Mouse (Mus musculus): ENCODE measurements around the gene Zfp523.

- TF ChIP-seq GATA1 (IDR thresholded peaks at IDR 0.05; ENCODE audit: low read length) (no peak), TAL1 (IDR thresholded peaks at IDR 0.05; ENCODE audit: low read length) (no peak)
These were observed 56.3 kb downstream of the Zfp523 start for GRCm38 (mm10) chr17:28233091-28233731.

Data from erythroblast, embryonic 14.5 days (primary cell).